Mouse (Mus musculus) forebrain, postnatal 0 days (tissue): ENCODE data around the gene Exoc3l. TPM values are rescaled to one million over a fixed set of nuclear protein-coding genes. Genes with fewer than 3 reads are reported as not detected.
A peak's percentile ranks its signal among the peaks of the same experiment; 100 is the strongest.

Experiments
- ATAC-seq: fragments of 200-750 bp; cut with Nextera tagmentation; 2 replicates; pipeline ENCODE4 v1.8.0; 2017; ENCODE audit warnings: mild to moderate bottlenecking, moderate library complexity
- DNase-seq: peaks from one replicate; pipeline ENCODE4 v3.0.0-alpha.2; 2015
- H3K27ac ChIP-seq: fragments of 300-500 bp; sonication (generic); 2 replicates; pipeline ENCODE4 v1.5.1; 2014; ENCODE audit warnings: low read depth, mild to moderate bottlenecking, antibody characterized with exemption, low read length, moderate library complexity, mixed read lengths
- H3K27me3 ChIP-seq: fragments of 300-500 bp; sonication (generic); 2 replicates; pipeline ENCODE4 v1.6.1; 2014; ENCODE audit warnings: mild to moderate bottlenecking, low read length, mixed read lengths; ENCODE audit not compliant: insufficient read depth
- H3K36me3 ChIP-seq: fragments of 300-500 bp; sonication (generic); 2 replicates; pipeline ENCODE4 v1.6.1; 2014; ENCODE audit warnings: mild to moderate bottlenecking, moderate library complexity; ENCODE audit not compliant: insufficient read depth
- H3K4me1 ChIP-seq: fragments of 300-500 bp; sonication (generic); 2 replicates; pipeline ENCODE4 v1.6.1; 2014; ENCODE audit warnings: antibody characterized with exemption; ENCODE audit not compliant: insufficient read depth
- H3K4me2 ChIP-seq: fragments of 300-500 bp; sonication (generic); 2 replicates; pipeline ENCODE4 v1.6.1; 2014; ENCODE audit warnings: low read depth, mild to moderate bottlenecking, moderate library complexity
- H3K4me3 ChIP-seq: fragments of 300-500 bp; sonication (generic); 2 replicates; pipeline ENCODE4 v1.5.1; 2014; ENCODE audit warnings: low read depth, low read length, mixed read lengths
- H3K9ac ChIP-seq: fragments of 300-500 bp; sonication (generic); 2 replicates; pipeline ENCODE4 v1.6.1; 2014; ENCODE audit warnings: mild to moderate bottlenecking
- H3K9me3 ChIP-seq: fragments of 300-500 bp; sonication (generic); 2 replicates; pipeline ENCODE4 v1.6.1; 2016; ENCODE audit warnings: low read length
- CTCF ChIP-seq: sonication (generic); IDR thresholded peaks from 2 replicates; pipeline ENCODE4 v1.5.1; 2016; ENCODE audit warnings: antibody characterized with exemption, control low read depth, low read depth
- WGBS: fragments of 180-500 bp; shearing (Covaris S2); extraction: QIAGEN DNeasy Blood & Tissue Kit; methylation state at CpG from one replicate; pipeline ENCODE4 v1.1.7; 2014; 5-methylcytosine and 5-hydroxymethylcytosine counted together
- polyA plus RNA-seq: library from polyadenylated mRNA; unstranded; fragments of >200 nt; fragmentation: Nextera tagmentation; extraction: Ambion mirVana; gene quantifications from 2 replicates; pipeline ENCODE4 v1.2.1, GENCODE M21; 2015
- total RNA-seq: library from RNA; depleted of rRNA; stranded (reverse); fragments of >200 nt; gene quantifications from 2 replicates; pipeline ENCODE4 v1.2.3, GENCODE M21; 2014

Gene Exoc3l
- total and polyA plus RNA-seq, 2 experiments from 2014 or later: 2.7 to 7.5 TPM

DNA sequence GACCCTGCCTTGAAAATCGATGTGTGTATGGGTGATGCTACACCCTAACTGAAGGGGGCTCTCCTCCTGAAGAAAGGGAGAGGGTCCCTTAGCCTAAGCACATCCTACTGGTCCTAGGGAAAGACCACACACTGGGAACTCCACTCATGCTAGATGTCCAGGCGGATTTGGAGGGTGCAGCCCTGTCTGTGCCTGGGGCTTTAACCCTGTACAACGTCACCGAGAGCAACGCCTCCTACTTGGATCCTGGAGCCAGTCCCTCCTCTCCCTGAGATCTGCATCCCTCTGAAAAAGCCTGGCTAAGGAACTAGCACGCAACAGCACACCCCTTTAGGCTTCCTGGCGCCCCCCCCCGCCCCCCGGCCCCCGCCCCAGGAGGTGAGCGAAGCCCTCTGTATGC lies 20.5 kb downstream of the Exoc3l start:
- WGBS: 11% methylated on average over 10 of the region's 11 CpGs
- DNase-seq: no peak
- TF ChIP-seq CTCF: peak; percentile 14; the same call in 1 of the 2 replicates
- Histone ChIP-seq H3K4me1 (0 out of 2 replicates have a peak, but pooled peaks cover 4% of the 10 kb centered on the region), H3K4me3 (peak overlapping the region; percentile 38), H3K4me2 (peak overlapping the region; percentile 62), H3K36me3 (peaks cover 7% of the 10 kb centered on the region; the same call in 1 of the 2 replicates), H3K9ac (no peak overlapping the region), H3K9me3 (no peaks in the 10 kb centered on the region), H3K27me3 (peaks cover 54% of the 10 kb centered on the region), H3K27ac (no peak overlapping the region)
- ATAC-seq: no peak

DNA sequence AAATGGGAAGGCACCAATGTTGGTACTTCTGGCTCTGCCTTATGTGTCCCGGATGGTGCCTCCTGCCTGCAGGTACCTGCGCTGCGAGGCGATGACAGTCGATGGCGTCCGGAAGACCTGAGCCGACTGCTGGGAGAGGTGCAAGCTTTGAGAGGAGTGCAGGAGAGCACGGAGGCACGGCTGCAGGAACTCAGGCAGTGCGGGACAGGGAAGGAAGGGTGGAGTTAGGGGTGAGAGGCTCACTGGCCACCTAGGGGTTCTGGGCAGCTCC lies 25.1 kb downstream of the Exoc3l start:
- no peaks in the 10 kb centered on the region for H3K9me3 ChIP-seq
- no peak overlapping the region for H3K9ac ChIP-seq
- H3K4me3 ChIP-seq: peak overlapping the region; percentile 17
- peaks cover 78% of the 10 kb centered on the region for H3K27me3 ChIP-seq
- 0 out of 2 replicates have a peak, but pooled peaks have one; percentile 9 for TF ChIP-seq CTCF
- WGBS: 9% methylated on average over 11 of the region's 11 CpGs
- peaks cover 7% of the 10 kb centered on the region; the same call in 1 of the 2 replicates for H3K4me1 ChIP-seq
- DNase-seq: no peak
- H3K36me3 ChIP-seq: no peaks in the 10 kb centered on the region
- ATAC-seq: no peak
- peak overlapping the region; percentile 32; the same call in 1 of the 2 replicates for H3K4me2 ChIP-seq
- no peak overlapping the region for H3K27ac ChIP-seq

- H3K4me3 ChIP-seq: peak overlapping the region; percentile 51
- no peak for ATAC-seq
- no peak overlapping the region for H3K9ac ChIP-seq
- DNase-seq: no peak
- peaks cover 4% of the 10 kb centered on the region; the same call in 1 of the 2 replicates for H3K4me1 ChIP-seq
- H3K36me3 ChIP-seq: no peaks in the 10 kb centered on the region
- WGBS: 5% methylated on average over 39 of the region's 39 CpGs
- no peak for TF ChIP-seq CTCF
- H3K27me3 ChIP-seq: peaks cover 80% of the 10 kb centered on the region
- H3K9me3 ChIP-seq: no peaks in the 10 kb centered on the region
- no peak overlapping the region for H3K27ac ChIP-seq
- H3K4me2 ChIP-seq: peak overlapping the region; percentile 85
Observed at GRCm38 (mm10) chr8:105270101-105270915, 25.6 kb downstream of the Exoc3l start.

DNA sequence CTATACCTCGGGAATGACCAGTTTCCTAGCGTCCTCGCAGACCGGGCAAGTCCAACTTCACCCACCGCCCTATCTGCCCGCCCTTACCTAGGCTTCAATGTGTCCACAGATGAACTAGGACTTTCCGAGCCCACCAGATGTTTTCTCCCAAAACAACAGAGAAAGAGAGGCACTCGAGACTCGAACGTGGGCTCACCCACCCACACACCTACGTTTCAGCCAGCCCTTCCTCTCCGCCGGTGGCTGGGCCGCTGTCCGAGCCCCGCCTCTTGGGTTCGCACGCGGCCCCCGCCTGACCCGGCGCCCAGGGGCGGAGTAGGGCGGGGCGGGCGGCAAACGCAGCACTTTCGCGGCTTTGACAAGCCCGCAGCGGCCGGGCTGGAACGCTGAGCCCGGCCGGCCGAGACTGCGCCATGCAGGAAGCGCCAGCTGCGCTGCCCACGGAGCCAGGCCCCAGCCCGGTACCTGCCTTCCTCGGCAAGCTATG lies 26.4 kb downstream of the Exoc3l start, which contains the start of gene Hsf4:
Hsf4 (plus strand) TSS at position 341 of the 487 bp plus-strand sequence.
- H3K4me2 ChIP-seq: peak within 1 kb of the TSS; percentile 85
- ATAC-seq (no peak), DNase-seq (no peak)
- no peak for TF ChIP-seq CTCF
- peak within 1 kb of the TSS; percentile 51 for H3K4me3 ChIP-seq
- no peak within 1 kb of the TSS for H3K27ac ChIP-seq
- H3K9ac ChIP-seq: peak within 1 kb of the TSS; percentile 48
- peaks cover 74% of the 10 kb centered on the region for H3K27me3 ChIP-seq
- H3K4me1 ChIP-seq: peaks cover 4% of the 10 kb centered on the region; the same call in 1 of the 2 replicates
- H3K9me3 ChIP-seq: no peaks in the 10 kb centered on the region
- H3K36me3 ChIP-seq: no peaks in the 10 kb centered on the region
- 2% methylated on average over 42 of the region's 42 CpGs for WGBS

GRCm38 (mm10) chr8:105269075-105269458 lies 26.8 kb downstream of the Exoc3l start:
- H3K27ac ChIP-seq: no peak overlapping the region

GRCm38 (mm10) chr8:105268342-105269074 lies 27.4 kb downstream of the Exoc3l start:
- under 1% methylated on average over 65 of the region's 65 CpGs for WGBS
- H3K27ac ChIP-seq: no peak overlapping the region
- TF ChIP-seq CTCF: no peak

More at GRCm38 (mm10) chr8:105269075-105269458, 26.8 kb downstream of the Exoc3l start:
- ATAC-seq: no peak
- peak overlapping the region; percentile 51 for H3K4me3 ChIP-seq
- no peaks in the 10 kb centered on the region for H3K9me3 ChIP-seq
- H3K27me3 ChIP-seq: peaks cover 71% of the 10 kb centered on the region
- H3K36me3 ChIP-seq: no peaks in the 10 kb centered on the region
- DNase-seq: no peak
- 1% methylated on average over 10 of the region's 10 CpGs for WGBS
- peaks cover 4% of the 10 kb centered on the region; the same call in 1 of the 2 replicates for H3K4me1 ChIP-seq
- peak overlapping the region; percentile 85 for H3K4me2 ChIP-seq
- no peak for TF ChIP-seq CTCF
- H3K9ac ChIP-seq: peak overlapping the region; percentile 48

More at GRCm38 (mm10) chr8:105268342-105269074, 27.4 kb downstream of the Exoc3l start:
- peaks cover 4% of the 10 kb centered on the region; the same call in 1 of the 2 replicates for H3K4me1 ChIP-seq
- DNase-seq (peak; percentile 97), ATAC-seq (peak; percentile 95)
- H3K36me3 ChIP-seq: no peaks in the 10 kb centered on the region
- peak overlapping the region; percentile 85 for H3K4me2 ChIP-seq
- H3K27me3 ChIP-seq: peaks cover 73% of the 10 kb centered on the region
- peak overlapping the region; percentile 48 for H3K9ac ChIP-seq
- H3K4me3 ChIP-seq: peak overlapping the region; percentile 51
- H3K9me3 ChIP-seq: no peaks in the 10 kb centered on the region
